Mouse (Mus musculus) hindbrain, embryonic 16.5 days (tissue): ENCODE data around the gene Gm47985. TPM values are rescaled to one million over a fixed set of nuclear protein-coding genes. Genes with fewer than 3 reads are reported as not detected.
"Not testable (repeated sequence)": the region's sequence is repeated elsewhere in the genome, so short reads cannot be mapped to it uniquely, and the experiment has no call there.

ENCODE experiments used
- ATAC-seq: fragments of 200-750 bp; cut with Nextera tagmentation; 2 replicates; pipeline ENCODE4 v1.8.0; 2017; ENCODE audit warnings: moderate TSS enrichment, moderate library complexity
- H3K27ac ChIP-seq: fragments of 300-500 bp; sonication (generic); 2 replicates; pipeline ENCODE4 v1.5.1; 2014; ENCODE audit warnings: low read depth, mild to moderate bottlenecking, control low read depth, low read length, moderate library complexity
- H3K27me3 ChIP-seq: fragments of 300-500 bp; sonication (generic); replicated peaks from 2 replicates; pipeline ENCODE4 v1.6.1; 2014; ENCODE audit warnings: low read length; ENCODE audit not compliant: control insufficient read depth, insufficient read depth
- H3K36me3 ChIP-seq: fragments of 300-500 bp; sonication (generic); 2 replicates; pipeline ENCODE4 v1.6.1; 2014; ENCODE audit warnings: mild to moderate bottlenecking, low read length, moderate library complexity, mixed read lengths; ENCODE audit not compliant: control insufficient read depth, insufficient read depth
- H3K4me1 ChIP-seq: fragments of 300-500 bp; sonication (generic); 2 replicates; pipeline ENCODE4 v1.6.1; 2014; ENCODE audit warnings: low read depth, low read length; ENCODE audit not compliant: control insufficient read depth, insufficient read depth
- H3K4me2 ChIP-seq: fragments of 300-500 bp; sonication (generic); 2 replicates; pipeline ENCODE4 v1.6.1; 2014; ENCODE audit warnings: mild to moderate bottlenecking, low read length, control low read depth, moderate library complexity
- H3K4me3 ChIP-seq: fragments of 300-500 bp; sonication (generic); 2 replicates; pipeline ENCODE4 v1.5.1; 2014; ENCODE audit warnings: mild to moderate bottlenecking, low read length, control low read depth, moderate library complexity
- H3K9ac ChIP-seq: fragments of 300-500 bp; sonication (generic); 2 replicates; pipeline ENCODE4 v1.6.1; 2014; ENCODE audit warnings: low read depth, mild to moderate bottlenecking, control low read depth, low read length, moderate library complexity
- H3K9me3 ChIP-seq: fragments of 300-500 bp; sonication (generic); 2 replicates; pipeline ENCODE4 v1.6.1; 2014; ENCODE audit warnings: mild to moderate bottlenecking, low read length, moderate library complexity; ENCODE audit not compliant: control insufficient read depth
- WGBS: fragments of 180-500 bp; shearing (Covaris S2); extraction: QIAGEN DNeasy Blood & Tissue Kit; methylation state at CpG from one replicate; pipeline ENCODE4 v1.1.7; 2014; 5-methylcytosine and 5-hydroxymethylcytosine counted together
- polyA plus RNA-seq: library from polyadenylated mRNA; unstranded; fragments of >200 nt; fragmentation: Nextera tagmentation; extraction: Ambion mirVana; gene quantifications from 2 replicates; pipeline ENCODE4 v1.2.1, GENCODE M21; 2015

Gene Gm47985
- polyA plus RNA-seq, 1 experiment from 2014 or later: not detected

- not testable (repeated sequence) for H3K27ac ChIP-seq, H3K9ac ChIP-seq, H3K4me1 ChIP-seq, ATAC-seq, H3K9me3 ChIP-seq, H3K4me2 ChIP-seq, H3K27me3 ChIP-seq, H3K36me3 ChIP-seq, H3K4me3 ChIP-seq
- WGBS: no CpG with 5 or more reads among the region's 7 CpGs
Observed at GRCm38 (mm10) chr1:151192075-151192474, 9.7 kb downstream of the Gm47985 start, which contains the start of gene Gm8947. TSS of gene Gm8947 (plus strand) at chr1:151192376.

GRCm38 (mm10) chr1:151192739-151193138 is 10.4 kb downstream of the Gm47985 start:
- not testable (repeated sequence) for H3K9ac ChIP-seq, H3K27me3 ChIP-seq, ATAC-seq, H3K4me2 ChIP-seq, H3K36me3 ChIP-seq, H3K9me3 ChIP-seq, H3K4me1 ChIP-seq, H3K4me3 ChIP-seq, H3K27ac ChIP-seq
- WGBS: 91% methylated on average over 12 of the region's 15 CpGs

- WGBS: 70% methylated on average over 4 of the region's 4 CpGs
Observed at GRCm38 (mm10) chr1:151195986-151196385, 13.6 kb downstream of the Gm47985 start.

GRCm38 (mm10) chr1:151196690-151197089 is 14.4 kb downstream of the Gm47985 start:
- H3K27me3 ChIP-seq, H3K9ac ChIP-seq, H3K9me3 ChIP-seq, ATAC-seq, H3K4me3 ChIP-seq, H3K36me3 ChIP-seq, H3K4me1 ChIP-seq, H3K27ac ChIP-seq, H3K4me2 ChIP-seq: not testable (repeated sequence)
- 88% methylated on average over 3 of the region's 3 CpGs for WGBS

More at GRCm38 (mm10) chr1:151195986-151196385, 13.6 kb downstream of the Gm47985 start:
- not testable (repeated sequence) for H3K4me3 ChIP-seq, H3K4me2 ChIP-seq, H3K9ac ChIP-seq, H3K9me3 ChIP-seq, H3K27ac ChIP-seq, H3K4me1 ChIP-seq, H3K36me3 ChIP-seq, ATAC-seq, H3K27me3 ChIP-seq

- not testable (repeated sequence) for H3K27me3 ChIP-seq, H3K27ac ChIP-seq, H3K4me1 ChIP-seq, H3K36me3 ChIP-seq, H3K9ac ChIP-seq, H3K9me3 ChIP-seq, ATAC-seq, H3K4me2 ChIP-seq, H3K4me3 ChIP-seq
- WGBS: 92% methylated on average over 1 of the region's 4 CpGs
Observed at GRCm38 (mm10) chr1:151198120-151198519, 15.8 kb downstream of the Gm47985 start, which contains the start of gene Gm47995. TSS of gene Gm47995 (plus strand) at chr1:151198448.

GRCm38 (mm10) chr1:151200620-151201019 is 18.3 kb downstream of the Gm47985 start:
- not testable (repeated sequence) for H3K27ac ChIP-seq, H3K9me3 ChIP-seq, ATAC-seq, H3K4me2 ChIP-seq, H3K4me1 ChIP-seq, H3K4me3 ChIP-seq, H3K27me3 ChIP-seq, H3K36me3 ChIP-seq, H3K9ac ChIP-seq

- H3K4me1 ChIP-seq, H3K27ac ChIP-seq, H3K36me3 ChIP-seq, H3K9ac ChIP-seq, H3K9me3 ChIP-seq, H3K27me3 ChIP-seq, ATAC-seq, H3K4me2 ChIP-seq, H3K4me3 ChIP-seq: not testable (repeated sequence)
- 66% methylated on average over 3 of the region's 5 CpGs for WGBS
Observed at GRCm38 (mm10) chr1:151202771-151203170, 20.4 kb downstream of the Gm47985 start.

GRCm38 (mm10) chr1:151203818-151204217 is 21.5 kb downstream of the Gm47985 start, which contains the start of gene 3110040M04Rik:
TSS of gene 3110040M04Rik (plus strand) at chr1:151204121.
- H3K4me3 ChIP-seq, H3K4me1 ChIP-seq, H3K4me2 ChIP-seq, ATAC-seq, H3K9ac ChIP-seq, H3K27me3 ChIP-seq, H3K36me3 ChIP-seq, H3K27ac ChIP-seq, H3K9me3 ChIP-seq: not testable (repeated sequence)
- no CpG with 5 or more reads among the region's 6 CpGs for WGBS

GRCm38 (mm10) chr1:151208493-151208892 is 26.2 kb downstream of the Gm47985 start:
- H3K36me3 ChIP-seq, H3K27me3 ChIP-seq, H3K4me3 ChIP-seq, H3K4me2 ChIP-seq, H3K9ac ChIP-seq, H3K4me1 ChIP-seq, H3K27ac ChIP-seq, ATAC-seq, H3K9me3 ChIP-seq: not testable (repeated sequence)
- WGBS: 73% methylated on average over 3 of the region's 5 CpGs

- H3K9ac ChIP-seq, H3K4me3 ChIP-seq, H3K9me3 ChIP-seq, H3K36me3 ChIP-seq, H3K4me1 ChIP-seq, H3K27me3 ChIP-seq, H3K4me2 ChIP-seq, H3K27ac ChIP-seq, ATAC-seq: not testable (repeated sequence)
Observed at GRCm38 (mm10) chr1:151208944-151209343, 26.6 kb downstream of the Gm47985 start.
